Mouse (Mus musculus): Measurements from ENCODE around the gene Fkbpl. TPM values are rescaled to one million over a fixed set of nuclear protein-coding genes. Genes with fewer than 3 reads are reported as not detected.

Gene Fkbpl
- polyA plus RNA-seq, 1 experiment from 2014 or later = 14.4 TPM

GRCm38 (mm10) chr17:34676093-34676460 lies 31.5 kb downstream of the Fkbpl start:
- H3K4me3 ChIP-seq (ENCODE audit: low read depth, low read length) = no peak overlapping the region
- no peaks in the 10 kb centered on the region for H3K9me3 ChIP-seq (ENCODE audit: control insufficient read depth, low read length)
- DNase-seq (ENCODE audit: low spot score, missing footprints) (no peak), ATAC-seq (ENCODE audit: low FRiP score) (no peak)
- no peaks in the 10 kb centered on the region for H3K36me3 ChIP-seq (ENCODE audit: control insufficient read depth, insufficient read depth, low read length)
- no peak overlapping the region for H3K27ac ChIP-seq (ENCODE audit: low read depth, low read length)
- H3K4me2 ChIP-seq = no peak overlapping the region
- no peak overlapping the region for H3K9ac ChIP-seq (ENCODE audit: low read length)
- H3K4me1 ChIP-seq (ENCODE audit: control insufficient read depth, insufficient read depth, low read length) = peaks cover 10% of the 10 kb centered on the region
- H3K27me3 ChIP-seq (ENCODE audit: control insufficient read depth, insufficient read depth, low read length) = peaks cover 31% of the 10 kb centered on the region
- WGBS = 86% methylated on average over 6 of the region's 6 CpGs

GRCm38 (mm10) chr17:34676671-34677070 lies 32.1 kb downstream of the Fkbpl start:
- H3K9ac ChIP-seq (ENCODE audit: low read length) = no peak overlapping the region
- no peaks in the 10 kb centered on the region for H3K36me3 ChIP-seq (ENCODE audit: control insufficient read depth, insufficient read depth, low read length)
- no peak overlapping the region for H3K4me2 ChIP-seq
- 77% methylated on average over 12 of the region's 12 CpGs for WGBS
- no peak overlapping the region for H3K27ac ChIP-seq (ENCODE audit: low read depth, low read length)
- H3K4me1 ChIP-seq (ENCODE audit: control insufficient read depth, insufficient read depth, low read length) = peaks cover 6% of the 10 kb centered on the region
- DNase-seq (ENCODE audit: low spot score, missing footprints) (peak; percentile 23), ATAC-seq (ENCODE audit: low FRiP score) (no peak)
- H3K4me3 ChIP-seq (ENCODE audit: low read depth, low read length) = no peak overlapping the region
- H3K9me3 ChIP-seq (ENCODE audit: control insufficient read depth, low read length) = no peaks in the 10 kb centered on the region
- H3K27me3 ChIP-seq (ENCODE audit: control insufficient read depth, insufficient read depth, low read length) = peaks cover 25% of the 10 kb centered on the region

GRCm38 (mm10) chr17:34680191-34680590 lies 35.6 kb downstream of the Fkbpl start:
- Histone ChIP-seq H3K4me3 (ENCODE audit: low read depth, low read length) (no peak overlapping the region), H3K9ac (ENCODE audit: low read length) (no peak overlapping the region), H3K4me1 (ENCODE audit: control insufficient read depth, insufficient read depth, low read length) (no peaks in the 10 kb centered on the region), H3K36me3 (ENCODE audit: control insufficient read depth, insufficient read depth, low read length) (no peaks in the 10 kb centered on the region), H3K27ac (ENCODE audit: low read depth, low read length) (no peak overlapping the region), H3K27me3 (ENCODE audit: control insufficient read depth, insufficient read depth, low read length) (no peaks in the 10 kb centered on the region; the same call in 1 of the 2 replicates), H3K4me2 (no peak overlapping the region), H3K9me3 (ENCODE audit: control insufficient read depth, low read length) (no peaks in the 10 kb centered on the region)
- no peak for DNase-seq (ENCODE audit: low spot score, missing footprints)
- ATAC-seq (ENCODE audit: low FRiP score) = no peak
- 80% methylated on average over 26 of the region's 26 CpGs for WGBS

GRCm38 (mm10) chr17:34680621-34681020 lies 36.1 kb downstream of the Fkbpl start:
- H3K4me2 ChIP-seq = no peak overlapping the region
- no peak for ATAC-seq (ENCODE audit: low FRiP score)
- no peaks in the 10 kb centered on the region; the same call in 1 of the 2 replicates for H3K27me3 ChIP-seq (ENCODE audit: control insufficient read depth, insufficient read depth, low read length)
- no peak overlapping the region for H3K27ac ChIP-seq (ENCODE audit: low read depth, low read length)
- H3K4me1 ChIP-seq (ENCODE audit: control insufficient read depth, insufficient read depth, low read length) = no peaks in the 10 kb centered on the region
- no peaks in the 10 kb centered on the region for H3K36me3 ChIP-seq (ENCODE audit: control insufficient read depth, insufficient read depth, low read length)
- H3K4me3 ChIP-seq (ENCODE audit: low read depth, low read length) = no peak overlapping the region
- H3K9me3 ChIP-seq (ENCODE audit: control insufficient read depth, low read length) = no peaks in the 10 kb centered on the region
- 75% methylated on average over 4 of the region's 4 CpGs for WGBS
- H3K9ac ChIP-seq (ENCODE audit: low read length) = no peak overlapping the region
- DNase-seq (ENCODE audit: low spot score, missing footprints) = peak; percentile 49

- Histone ChIP-seq H3K27me3 (ENCODE audit: control insufficient read depth, insufficient read depth, low read length) (no peaks in the 10 kb centered on the region; the same call in 1 of the 2 replicates), H3K9me3 (ENCODE audit: control insufficient read depth, low read length) (no peaks in the 10 kb centered on the region), H3K36me3 (ENCODE audit: control insufficient read depth, insufficient read depth, low read length) (no peaks in the 10 kb centered on the region), H3K4me2 (no peak overlapping the region), H3K4me3 (ENCODE audit: low read depth, low read length) (no peak overlapping the region), H3K9ac (ENCODE audit: low read length) (no peak overlapping the region), H3K27ac (ENCODE audit: low read depth, low read length) (no peak overlapping the region), H3K4me1 (ENCODE audit: control insufficient read depth, insufficient read depth, low read length) (no peaks in the 10 kb centered on the region)
- DNase-seq (ENCODE audit: low spot score, missing footprints) (peak; percentile 69), ATAC-seq (ENCODE audit: low FRiP score) (no peak)
- WGBS = 87% methylated on average over 17 of the region's 17 CpGs
Observed at GRCm38 (mm10) chr17:34681132-34681571, 36.6 kb downstream of the Fkbpl start.

GRCm38 (mm10) chr17:34681881-34682536 lies 37.4 kb downstream of the Fkbpl start:
- H3K36me3 ChIP-seq (ENCODE audit: control insufficient read depth, insufficient read depth, low read length) = no peaks in the 10 kb centered on the region
- no peak overlapping the region for H3K27ac ChIP-seq (ENCODE audit: low read depth, low read length)
- H3K4me1 ChIP-seq (ENCODE audit: control insufficient read depth, insufficient read depth, low read length) = no peaks in the 10 kb centered on the region
- H3K9ac ChIP-seq (ENCODE audit: low read length) = no peak overlapping the region
- no peak overlapping the region for H3K4me3 ChIP-seq (ENCODE audit: low read depth, low read length)
- DNase-seq (ENCODE audit: low spot score, missing footprints) (no peak), ATAC-seq (ENCODE audit: low FRiP score) (no peak)
- H3K4me2 ChIP-seq = no peak overlapping the region
- no peaks in the 10 kb centered on the region for H3K9me3 ChIP-seq (ENCODE audit: control insufficient read depth, low read length)
- whole genome bisulfite sequencing = 74% methylated on average over 11 of the region's 11 CpGs
- H3K27me3 ChIP-seq (ENCODE audit: control insufficient read depth, insufficient read depth, low read length) = no peaks in the 10 kb centered on the region; the same call in 1 of the 2 replicates

- Histone ChIP-seq H3K4me2 (no peak overlapping the region), H3K9ac (ENCODE audit: low read length) (no peak overlapping the region), H3K27ac (ENCODE audit: low read depth, low read length) (no peak overlapping the region), H3K4me3 (ENCODE audit: low read depth, low read length) (no peak overlapping the region), H3K4me1 (ENCODE audit: control insufficient read depth, insufficient read depth, low read length) (no peaks in the 10 kb centered on the region), H3K27me3 (ENCODE audit: control insufficient read depth, insufficient read depth, low read length) (no peaks in the 10 kb centered on the region; the same call in 1 of the 2 replicates), H3K9me3 (ENCODE audit: control insufficient read depth, low read length) (no peaks in the 10 kb centered on the region), H3K36me3 (ENCODE audit: control insufficient read depth, insufficient read depth, low read length) (no peaks in the 10 kb centered on the region)
- ATAC-seq (ENCODE audit: low FRiP score) = no peak
- 76% methylated on average over 8 of the region's 8 CpGs for WGBS
- no peak for DNase-seq (ENCODE audit: low spot score, missing footprints)
Observed at GRCm38 (mm10) chr17:34683179-34683578, 38.6 kb downstream of the Fkbpl start.

- DNase-seq (ENCODE audit: low spot score, missing footprints) = no peak
- Histone ChIP-seq H3K27ac (ENCODE audit: low read depth, low read length) (no peak overlapping the region), H3K27me3 (ENCODE audit: control insufficient read depth, insufficient read depth, low read length) (no peaks in the 10 kb centered on the region; the same call in 1 of the 2 replicates)
Observed at GRCm38 (mm10) chr17:34683686-34684220, 39.2 kb downstream of the Fkbpl start.

GRCm38 (mm10) chr17:34684253-34684893 lies 39.8 kb downstream of the Fkbpl start:
- H3K9me3 ChIP-seq (ENCODE audit: control insufficient read depth, low read length) = no peaks in the 10 kb centered on the region
- H3K4me1 ChIP-seq (ENCODE audit: control insufficient read depth, insufficient read depth, low read length) = no peaks in the 10 kb centered on the region
- no peaks in the 10 kb centered on the region; the same call in 1 of the 2 replicates for H3K27me3 ChIP-seq (ENCODE audit: control insufficient read depth, insufficient read depth, low read length)
- no peak overlapping the region for H3K27ac ChIP-seq (ENCODE audit: low read depth, low read length)
- H3K9ac ChIP-seq (ENCODE audit: low read length) = no peak overlapping the region; the same call in 1 of the 2 replicates
- no peak for ATAC-seq (ENCODE audit: low FRiP score)
- no peak overlapping the region for H3K4me3 ChIP-seq (ENCODE audit: low read depth, low read length)
- H3K36me3 ChIP-seq (ENCODE audit: control insufficient read depth, insufficient read depth, low read length) = no peaks in the 10 kb centered on the region
- no peak for DNase-seq (ENCODE audit: low spot score, missing footprints)
- H3K4me2 ChIP-seq = no peak overlapping the region
- 74% methylated on average over 9 of the region's 9 CpGs for WGBS

More at GRCm38 (mm10) chr17:34683686-34684220, 39.2 kb downstream of the Fkbpl start:
- no peaks in the 10 kb centered on the region for H3K9me3 ChIP-seq (ENCODE audit: control insufficient read depth, low read length)
- 73% methylated on average over 10 of the region's 10 CpGs for WGBS
- no peak for ATAC-seq (ENCODE audit: low FRiP score)
- no peak overlapping the region for H3K9ac ChIP-seq (ENCODE audit: low read length)
- H3K4me3 ChIP-seq (ENCODE audit: low read depth, low read length) = no peak overlapping the region
- no peaks in the 10 kb centered on the region for H3K4me1 ChIP-seq (ENCODE audit: control insufficient read depth, insufficient read depth, low read length)
- no peak overlapping the region for H3K4me2 ChIP-seq
- H3K36me3 ChIP-seq (ENCODE audit: control insufficient read depth, insufficient read depth, low read length) = no peaks in the 10 kb centered on the region

Measured in midbrain, embryonic 11.5 days (tissue).